Mouse (Mus musculus) liver, adult 2 months (tissue): ENCODE results near the gene Omt2b.

Experiments used
- CTCF ChIP-seq: fragments of 200-500 bp; IDR thresholded peaks from 2 replicates; pipeline ENCODE4 v1.5.1; 2011; ENCODE audit warnings: low read depth, low read length, control low read depth
- POLR2A ChIP-seq: fragments of 200-500 bp; IDR thresholded peaks from 2 replicates; pipeline ENCODE4 v1.6.1; 2011; ENCODE audit warnings: low read length, control low read depth; ENCODE audit not compliant: insufficient read depth; ENCODE audit errors: extremely low read depth

DNA sequence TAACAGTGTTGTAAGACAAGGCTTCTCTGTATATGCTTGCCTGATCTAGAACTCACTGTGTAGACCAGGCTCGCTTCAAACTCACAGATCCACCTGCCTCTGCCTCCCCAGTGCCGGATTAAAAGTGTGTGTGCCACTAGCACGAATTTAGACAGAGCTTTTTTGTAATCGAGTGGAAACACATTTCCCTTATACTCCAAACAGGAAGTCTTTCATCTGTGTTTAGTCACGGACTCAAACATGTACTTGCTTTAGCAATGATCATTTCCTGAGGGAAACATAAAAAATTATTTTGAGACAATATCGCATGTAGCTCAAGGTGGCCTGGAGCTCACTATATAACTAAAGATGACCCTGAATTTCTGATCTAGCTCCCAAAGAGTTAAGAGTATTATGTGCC, 36.0 kb downstream of the Omt2b start:
- TF ChIP-seq POLR2A (no peak), CTCF (no peak)
